Mouse (Mus musculus): ENCODE results near the gene Lonp1. TPM values are rescaled to one million over a fixed set of nuclear protein-coding genes. Genes with fewer than 3 reads are reported as not detected.

Lonp1 gene
- polyA plus RNA-seq, 1 experiment from 2014 or later: 23.4 TPM

DNA sequence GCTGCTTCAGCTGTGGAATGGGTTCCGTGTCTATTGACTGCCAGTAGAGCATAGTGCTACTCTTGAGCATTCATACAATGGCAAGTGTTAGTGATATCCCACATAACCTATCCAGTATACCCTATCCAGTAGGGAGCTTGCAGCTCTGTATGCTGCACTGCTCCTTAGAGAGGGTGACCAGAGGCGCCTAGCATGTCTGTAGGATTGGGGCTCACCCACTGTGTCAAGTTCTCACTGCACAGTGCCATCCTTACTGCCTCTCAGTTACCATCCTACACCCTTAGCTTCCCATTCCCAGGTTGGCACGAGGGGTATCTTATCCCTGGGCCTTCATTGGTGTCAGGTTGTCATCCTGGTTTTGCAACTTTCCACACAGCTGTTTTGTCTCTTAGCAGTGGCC, 22.3 kb downstream of the Lonp1 start:
- H3K27ac ChIP-seq (ENCODE audit: low read length): no peak overlapping the region
- peaks cover 50% of the 10 kb centered on the region for H3K36me3 ChIP-seq (ENCODE audit: insufficient read depth, low read length)
- WGBS: 88% methylated on average over 3 of the region's 3 CpGs
- H3K9ac ChIP-seq (replicated peaks; ENCODE audit: low read depth): no peak overlapping the region
- no peaks in the 10 kb centered on the region for H3K9me3 ChIP-seq (ENCODE audit: low read length)
- TF ChIP-seq CTCF (IDR thresholded peaks at IDR 0.05): no peak
- no peak for TF ChIP-seq EP300 (IDR thresholded peaks at IDR 0.05)
- DNase-seq (ENCODE audit: low spot score) (no peak), ATAC-seq (no peak)
- H3K4me3 ChIP-seq (ENCODE audit: low read depth, low read length): no peak overlapping the region
- H3K4me1 ChIP-seq (ENCODE audit: insufficient read depth, low read depth, low read length): peaks cover 4% of the 10 kb centered on the region
- H3K4me2 ChIP-seq (replicated peaks; ENCODE audit: low read depth, low read length): no peak overlapping the region
- no peaks in the 10 kb centered on the region for H3K27me3 ChIP-seq (replicated peaks; ENCODE audit: insufficient read depth, low read length)

DNA sequence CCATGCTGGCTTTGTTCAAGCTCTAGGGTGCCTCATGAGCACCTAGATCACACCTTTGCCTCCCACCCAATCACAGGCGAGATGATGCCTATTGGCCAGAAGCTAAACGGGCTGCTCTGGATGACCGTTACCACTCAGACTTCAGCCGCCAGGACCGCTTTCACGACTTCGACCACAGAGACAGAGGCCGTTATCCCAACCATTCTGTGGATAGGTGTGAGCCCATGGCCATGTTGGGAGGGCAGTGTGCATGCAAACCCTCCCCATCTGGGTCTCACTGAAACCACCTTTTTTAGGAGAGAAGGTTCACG, 22.7 kb downstream of the Lonp1 start:
- WGBS: 82% methylated on average over 9 of the region's 9 CpGs
- no peak for ATAC-seq

DNA sequence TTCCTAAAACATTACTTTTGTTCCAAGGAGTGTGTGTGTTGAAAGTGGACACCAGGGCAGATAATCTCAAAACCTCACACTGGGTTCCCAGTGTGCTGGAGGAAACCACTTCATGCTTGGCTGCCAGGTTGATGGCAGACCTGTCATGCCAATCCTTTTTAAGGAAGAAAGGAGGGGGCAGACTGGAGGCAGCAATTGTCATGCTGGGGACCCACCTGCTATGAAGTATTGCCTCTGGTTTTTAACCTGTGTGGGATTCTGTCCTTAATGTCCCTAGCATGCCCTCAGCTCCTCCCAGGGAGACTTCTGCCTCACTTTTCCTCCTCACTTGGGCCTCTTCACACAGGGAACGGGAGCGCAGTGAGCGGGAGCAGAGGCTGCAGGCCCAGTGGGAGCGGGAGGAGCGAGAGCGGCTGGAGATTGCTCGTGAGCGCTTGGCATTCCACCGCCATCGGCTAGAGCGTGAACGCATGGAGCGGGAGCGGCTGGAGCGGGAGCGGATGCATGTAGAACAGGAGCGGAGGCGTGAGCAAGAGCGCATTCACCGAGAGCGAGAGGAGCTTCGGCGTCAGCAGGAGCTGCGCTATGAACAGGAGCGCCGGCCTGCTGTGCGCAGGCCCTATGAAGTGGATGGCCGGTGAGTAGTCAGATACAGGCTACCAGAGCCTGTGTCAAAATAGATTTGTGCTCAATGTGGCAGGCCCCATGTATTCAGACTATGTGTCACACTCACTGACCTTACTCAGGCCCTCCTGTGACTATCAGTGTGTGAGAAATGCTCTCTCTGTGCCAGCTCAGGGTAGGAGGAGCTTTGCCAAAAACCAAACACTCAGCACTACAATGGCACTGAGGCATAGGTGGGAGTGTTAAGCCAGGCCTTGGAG, 23.3 kb downstream of the Lonp1 start:
- no peak for ATAC-seq
- Histone ChIP-seq H3K36me3 (ENCODE audit: insufficient read depth, low read length) (peaks cover 50% of the 10 kb centered on the region), H3K9ac (replicated peaks; ENCODE audit: low read depth) (no peak overlapping the region)

More for the DNA sequence above, 22.7 kb downstream of the Lonp1 start:
- peaks cover 4% of the 10 kb centered on the region for H3K4me1 ChIP-seq (ENCODE audit: insufficient read depth, low read depth, low read length)
- TF ChIP-seq CTCF (IDR thresholded peaks at IDR 0.05) (no peak), EP300 (IDR thresholded peaks at IDR 0.05) (no peak)
- no peak overlapping the region for H3K9ac ChIP-seq (replicated peaks; ENCODE audit: low read depth)
- H3K36me3 ChIP-seq (ENCODE audit: insufficient read depth, low read length): peaks cover 50% of the 10 kb centered on the region
- no peak overlapping the region for H3K27ac ChIP-seq (ENCODE audit: low read length)
- DNase-seq (ENCODE audit: low spot score): no peak
- H3K9me3 ChIP-seq (ENCODE audit: low read length): no peaks in the 10 kb centered on the region
- H3K27me3 ChIP-seq (replicated peaks; ENCODE audit: insufficient read depth, low read length): no peaks in the 10 kb centered on the region
- H3K4me3 ChIP-seq (ENCODE audit: low read depth, low read length): no peak overlapping the region
- no peak overlapping the region for H3K4me2 ChIP-seq (replicated peaks; ENCODE audit: low read depth, low read length)

DNA sequence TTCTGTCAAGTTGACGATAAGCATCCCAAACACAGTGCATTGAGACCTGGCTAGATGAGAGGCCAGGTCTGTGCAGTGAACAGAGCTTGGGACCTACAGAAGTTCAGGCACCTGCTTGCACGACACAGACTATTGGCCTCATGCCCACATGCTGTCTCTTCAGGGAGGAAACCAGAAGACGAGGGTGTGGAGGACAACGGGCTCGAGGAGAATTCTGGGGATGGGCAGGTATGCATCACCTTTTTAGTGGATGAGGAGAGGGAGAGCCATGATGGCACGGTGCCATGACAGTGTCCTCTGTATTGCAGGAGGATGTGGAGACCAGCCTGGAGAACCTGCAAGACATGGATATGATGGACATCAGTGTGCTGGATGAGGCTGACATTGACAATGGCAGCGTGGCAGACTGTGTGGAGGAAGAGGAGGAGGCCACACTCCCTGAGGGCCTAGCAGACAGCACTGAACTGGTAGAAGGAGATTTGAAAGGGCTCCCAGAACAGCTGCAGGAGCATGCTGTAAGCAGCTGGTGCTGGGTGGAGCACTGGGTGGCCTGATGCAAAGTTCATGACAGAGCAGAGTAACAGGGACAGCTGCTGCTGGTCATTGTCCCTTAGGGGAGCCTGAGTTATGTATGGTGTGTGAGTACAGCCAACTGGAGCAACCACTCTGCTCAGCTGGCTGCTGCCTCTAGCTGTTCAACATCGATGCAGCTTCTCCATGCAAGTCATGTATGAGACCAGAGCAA, 33.0 kb downstream of the Lonp1 start:
- ATAC-seq: peak; percentile 61
- no peaks in the 10 kb centered on the region for H3K4me1 ChIP-seq (ENCODE audit: insufficient read depth, low read depth, low read length)
- H3K4me3 ChIP-seq (ENCODE audit: low read depth, low read length): no peak overlapping the region
- no peaks in the 10 kb centered on the region for H3K27me3 ChIP-seq (replicated peaks; ENCODE audit: insufficient read depth, low read length)
- TF ChIP-seq EP300 (IDR thresholded peaks at IDR 0.05) (no peak), CTCF (IDR thresholded peaks at IDR 0.05) (0 out of 2 replicates have a peak, but pooled peaks have one; percentile 8)
- H3K36me3 ChIP-seq (ENCODE audit: insufficient read depth, low read length): peaks cover 65% of the 10 kb centered on the region
- no peak overlapping the region for H3K4me2 ChIP-seq (replicated peaks; ENCODE audit: low read depth, low read length)
- DNase-seq (ENCODE audit: low spot score): peak; percentile 32
- H3K27ac ChIP-seq (ENCODE audit: low read length): no peak overlapping the region
- H3K9me3 ChIP-seq (ENCODE audit: low read length): no peaks in the 10 kb centered on the region
- H3K9ac ChIP-seq (replicated peaks; ENCODE audit: low read depth): no peak overlapping the region
- 77% methylated on average over 8 of the region's 8 CpGs for WGBS

More for the DNA sequence above, 23.3 kb downstream of the Lonp1 start:
- Histone ChIP-seq H3K27me3 (replicated peaks; ENCODE audit: insufficient read depth, low read length) (no peaks in the 10 kb centered on the region), H3K4me3 (ENCODE audit: low read depth, low read length) (no peak overlapping the region), H3K4me1 (ENCODE audit: insufficient read depth, low read depth, low read length) (no peaks in the 10 kb centered on the region; the same call in 1 of the 2 replicates), H3K27ac (ENCODE audit: low read length) (no peak overlapping the region), H3K9me3 (ENCODE audit: low read length) (no peaks in the 10 kb centered on the region), H3K4me2 (replicated peaks; ENCODE audit: low read depth, low read length) (no peak overlapping the region)
- 92% methylated on average over 28 of the region's 28 CpGs for WGBS
- TF ChIP-seq EP300 (IDR thresholded peaks at IDR 0.05): no peak
- no peak for TF ChIP-seq CTCF (IDR thresholded peaks at IDR 0.05)
- DNase-seq (ENCODE audit: low spot score): no peak

DNA sequence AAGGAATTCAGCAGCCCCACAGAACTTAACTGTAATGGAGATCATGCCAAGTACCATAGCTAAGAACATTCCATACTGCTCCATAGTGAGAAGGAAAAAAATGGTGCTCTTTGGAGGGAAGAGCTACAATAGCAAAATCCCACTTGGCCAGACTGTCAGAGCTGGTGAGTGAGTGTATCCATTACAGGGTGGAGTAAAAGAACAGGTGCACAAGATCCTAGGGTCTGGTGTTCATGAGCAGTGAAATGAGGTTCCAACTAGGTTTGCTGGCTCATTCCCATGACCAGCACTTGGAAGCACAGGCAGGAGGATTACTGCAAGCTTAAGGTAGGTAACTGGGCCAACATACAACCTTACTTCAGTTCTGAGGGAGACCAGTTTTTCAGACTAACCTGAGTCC, 34.1 kb downstream of the Lonp1 start:
- peaks cover 58% of the 10 kb centered on the region for H3K36me3 ChIP-seq (ENCODE audit: insufficient read depth, low read length)
- ATAC-seq (no peak), DNase-seq (ENCODE audit: low spot score) (no peak)
- H3K27ac ChIP-seq (ENCODE audit: low read length): no peak overlapping the region
- H3K4me3 ChIP-seq (ENCODE audit: low read depth, low read length): no peak overlapping the region
- H3K4me1 ChIP-seq (ENCODE audit: insufficient read depth, low read depth, low read length): no peaks in the 10 kb centered on the region
- TF ChIP-seq CTCF (IDR thresholded peaks at IDR 0.05) (no peak), EP300 (IDR thresholded peaks at IDR 0.05) (no peak)
- no peaks in the 10 kb centered on the region for H3K9me3 ChIP-seq (ENCODE audit: low read length)
- H3K4me2 ChIP-seq (replicated peaks; ENCODE audit: low read depth, low read length): no peak overlapping the region
- no peaks in the 10 kb centered on the region for H3K27me3 ChIP-seq (replicated peaks; ENCODE audit: insufficient read depth, low read length)
- no peak overlapping the region for H3K9ac ChIP-seq (replicated peaks; ENCODE audit: low read depth)

DNA sequence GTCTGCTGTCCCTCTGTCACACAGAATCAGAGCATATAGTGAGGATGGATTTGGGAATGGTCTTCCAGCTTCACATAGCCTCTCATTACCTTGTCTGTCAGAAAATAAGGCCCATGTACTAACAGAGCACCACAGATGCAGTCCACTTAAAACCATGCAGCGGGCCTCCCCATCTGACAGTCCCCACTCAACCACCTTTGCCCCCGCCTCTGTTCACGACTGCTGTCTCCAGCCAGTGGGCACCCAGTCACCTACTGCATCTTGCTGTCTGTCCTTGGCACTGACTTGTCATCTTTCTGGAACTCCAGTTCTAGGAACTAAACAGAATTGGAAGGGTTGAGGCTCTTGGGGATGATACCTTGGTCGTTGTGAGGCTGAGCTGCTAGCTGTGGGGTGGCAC, 37.8 kb downstream of the Lonp1 start:
- H3K36me3 ChIP-seq (ENCODE audit: insufficient read depth, low read length): peaks cover 25% of the 10 kb centered on the region
- WGBS: 92% methylated on average over 4 of the region's 4 CpGs
- TF ChIP-seq CTCF (IDR thresholded peaks at IDR 0.05): no peak
- no peak for TF ChIP-seq EP300 (IDR thresholded peaks at IDR 0.05)

More for the DNA sequence above, 37.8 kb downstream of the Lonp1 start:
- no peak overlapping the region for H3K4me3 ChIP-seq (ENCODE audit: low read depth, low read length)
- H3K27me3 ChIP-seq (replicated peaks; ENCODE audit: insufficient read depth, low read length): no peaks in the 10 kb centered on the region
- H3K9me3 ChIP-seq (ENCODE audit: low read length): no peaks in the 10 kb centered on the region
- H3K4me2 ChIP-seq (replicated peaks; ENCODE audit: low read depth, low read length): no peak overlapping the region
- H3K27ac ChIP-seq (ENCODE audit: low read length): no peak overlapping the region
- no peak overlapping the region for H3K9ac ChIP-seq (replicated peaks; ENCODE audit: low read depth)
- H3K4me1 ChIP-seq (ENCODE audit: insufficient read depth, low read depth, low read length): peaks cover 11% of the 10 kb centered on the region; the same call in 1 of the 2 replicates
- no peak for ATAC-seq
- no peak for DNase-seq (ENCODE audit: low spot score)
